Mouse (Mus musculus): ENCODE data around the gene Mvb12b. TPM values are rescaled to one million over a fixed set of nuclear protein-coding genes. Genes with fewer than 3 reads are reported as not detected.
A peak's percentile ranks its signal among the peaks of the same experiment; 100 is the strongest.

Gene Mvb12b
- polyA plus RNA-seq, 1 experiment from 2014 or later: 16.9 TPM

DNA sequence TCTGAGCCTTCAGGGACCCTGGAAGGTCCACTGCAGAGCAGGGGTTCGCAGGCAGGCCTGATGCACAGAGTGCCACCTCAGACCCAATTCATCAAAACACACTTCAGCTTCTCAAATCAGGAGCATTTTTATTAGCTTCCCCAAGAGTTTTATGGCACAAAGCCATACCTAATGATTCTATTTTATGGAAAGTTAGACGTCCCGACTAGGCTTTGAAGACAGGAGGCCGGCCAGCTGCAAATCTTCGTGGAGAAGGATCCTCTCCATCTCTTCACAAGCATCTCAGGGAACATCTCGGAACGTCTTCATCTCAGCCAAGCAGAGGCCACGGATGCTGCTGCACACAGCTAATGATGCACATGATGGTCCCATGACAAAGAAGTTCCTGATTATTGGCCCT is 14.2 kb downstream of the Mvb12b start:
- Histone ChIP-seq H3K36me3 (ENCODE audit: control insufficient read depth, insufficient read depth, low read length) (peaks cover 7% of the 10 kb centered on the region), H3K27me3 (ENCODE audit: control insufficient read depth, insufficient read depth, low read length) (no peaks in the 10 kb centered on the region), H3K9me3 (ENCODE audit: control insufficient read depth, low read length) (no peaks in the 10 kb centered on the region), H3K9ac (ENCODE audit: low read length) (no peak overlapping the region), H3K4me1 (ENCODE audit: control insufficient read depth, insufficient read depth, low read length) (peaks cover 76% of the 10 kb centered on the region), H3K27ac (replicated peaks; ENCODE audit: low read depth, low read length) (no peak overlapping the region; the same call in 1 of the 2 replicates), H3K4me3 (ENCODE audit: low read depth, low read length) (no peak overlapping the region), H3K4me2 (ENCODE audit: low read depth, severe bottlenecking) (no peak overlapping the region)
- DNase-seq (ENCODE audit: low spot score): no peak
- WGBS: 61% methylated on average over 8 of the region's 8 CpGs
- ATAC-seq (ENCODE audit: insufficient number of reproducible peaks, low FRiP score, low TSS enrichment, low read depth): no peak

DNA sequence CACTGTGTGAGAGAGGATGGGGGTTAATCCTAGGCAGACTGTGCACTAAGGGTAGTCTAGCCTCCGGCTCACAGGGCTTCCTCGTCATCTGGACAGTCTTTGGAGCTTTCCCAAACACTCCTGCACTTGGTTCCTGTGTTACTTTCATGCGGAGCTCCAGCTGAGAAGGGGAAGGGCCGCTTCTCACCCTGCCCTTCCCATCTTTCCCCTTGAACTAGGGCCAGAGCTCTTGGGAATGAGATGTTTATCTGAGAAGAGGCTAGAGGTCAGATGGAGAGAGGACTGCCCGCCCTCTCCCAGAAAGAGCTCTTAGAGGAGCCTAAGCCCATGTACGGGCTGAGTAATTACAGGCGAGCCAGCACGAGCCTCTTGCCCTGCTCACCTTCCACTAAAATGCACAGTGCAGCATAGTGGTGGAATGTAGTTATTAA is 14.9 kb downstream of the Mvb12b start:
- H3K4me3 ChIP-seq (ENCODE audit: low read depth, low read length): no peak overlapping the region
- no peak overlapping the region for H3K4me2 ChIP-seq (ENCODE audit: low read depth, severe bottlenecking)
- DNase-seq (ENCODE audit: low spot score): no peak
- H3K9ac ChIP-seq (ENCODE audit: low read length): no peak overlapping the region
- H3K27me3 ChIP-seq (ENCODE audit: control insufficient read depth, insufficient read depth, low read length): no peaks in the 10 kb centered on the region
- H3K27ac ChIP-seq (replicated peaks; ENCODE audit: low read depth, low read length): no peak overlapping the region; the same call in 1 of the 2 replicates
- peaks cover 7% of the 10 kb centered on the region; the same call in 1 of the 2 replicates for H3K36me3 ChIP-seq (ENCODE audit: control insufficient read depth, insufficient read depth, low read length)
- H3K9me3 ChIP-seq (ENCODE audit: control insufficient read depth, low read length): no peaks in the 10 kb centered on the region
- WGBS: 44% methylated on average over 8 of the region's 8 CpGs
- H3K4me1 ChIP-seq (ENCODE audit: control insufficient read depth, insufficient read depth, low read length): peaks cover 72% of the 10 kb centered on the region
- no peak for ATAC-seq (ENCODE audit: insufficient number of reproducible peaks, low FRiP score, low TSS enrichment, low read depth)

DNA sequence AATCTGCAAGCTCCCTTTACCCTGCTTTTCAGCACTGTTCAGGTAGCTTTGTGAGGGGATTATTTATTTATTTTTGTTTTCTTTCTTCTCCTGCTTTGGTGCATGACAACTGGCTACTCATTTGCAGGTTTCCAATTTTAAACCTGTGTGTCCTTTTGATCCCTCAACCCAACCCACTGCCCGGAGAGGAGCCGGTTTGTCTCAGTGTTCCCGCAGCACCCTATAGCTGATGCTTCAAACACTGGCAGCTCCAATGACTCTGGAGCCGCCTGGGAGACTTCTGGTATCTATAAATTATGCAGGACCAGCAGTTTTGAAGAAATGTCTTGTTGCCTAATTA is 16.6 kb downstream of the Mvb12b start:
- Histone ChIP-seq H3K36me3 (ENCODE audit: control insufficient read depth, insufficient read depth, low read length) (peaks cover 7% of the 10 kb centered on the region; the same call in 1 of the 2 replicates), H3K4me2 (ENCODE audit: low read depth, severe bottlenecking) (no peak overlapping the region), H3K27ac (replicated peaks; ENCODE audit: low read depth, low read length) (peak overlapping the region; percentile 64), H3K27me3 (ENCODE audit: control insufficient read depth, insufficient read depth, low read length) (no peaks in the 10 kb centered on the region), H3K9ac (ENCODE audit: low read length) (no peak overlapping the region), H3K4me3 (ENCODE audit: low read depth, low read length) (no peak overlapping the region), H3K9me3 (ENCODE audit: control insufficient read depth, low read length) (no peaks in the 10 kb centered on the region), H3K4me1 (ENCODE audit: control insufficient read depth, insufficient read depth, low read length) (peaks cover 58% of the 10 kb centered on the region)
- ATAC-seq (ENCODE audit: insufficient number of reproducible peaks, low FRiP score, low TSS enrichment, low read depth): no peak
- no peak for DNase-seq (ENCODE audit: low spot score)
- 69% methylated on average over 4 of the region's 4 CpGs for WGBS

DNA sequence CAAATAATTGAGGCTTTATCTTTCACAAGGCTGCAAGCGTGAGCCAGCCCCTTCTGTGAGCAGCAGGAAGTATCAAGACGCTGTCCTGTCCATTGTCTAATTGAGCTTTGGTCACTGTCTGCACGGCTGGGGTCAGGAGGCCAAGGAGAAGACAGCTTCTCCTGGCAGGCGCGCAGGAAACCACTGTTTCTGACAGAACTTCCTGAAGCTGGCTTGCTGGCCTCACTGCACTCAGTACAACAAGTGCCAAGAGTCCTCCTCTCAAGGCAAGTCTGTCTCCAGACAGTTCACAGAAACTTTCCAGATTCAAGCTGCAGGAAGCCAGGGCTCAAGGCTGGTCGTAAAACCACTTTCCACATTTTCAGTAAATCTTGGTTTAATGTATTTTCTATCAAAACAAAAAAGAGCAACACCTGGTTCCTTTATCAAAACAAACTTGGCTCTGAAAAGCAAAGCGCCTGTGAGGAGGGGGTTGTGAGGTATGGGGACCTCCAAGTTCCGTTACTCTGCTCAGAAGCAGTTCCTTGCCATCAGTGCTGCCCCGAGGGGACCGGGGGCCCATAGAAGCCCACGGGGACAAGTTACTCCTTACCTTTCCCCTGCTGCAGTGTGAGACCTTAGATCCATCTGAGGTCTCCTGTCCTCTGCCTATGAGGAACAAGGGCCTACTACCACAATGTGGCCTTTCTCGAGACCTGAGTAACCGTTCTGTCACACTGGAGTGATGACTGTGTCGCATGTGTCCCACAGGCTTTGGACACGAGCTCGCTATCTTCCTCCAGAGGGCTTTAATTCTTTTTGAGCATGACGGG is 17.2 kb downstream of the Mvb12b start:
- no peak overlapping the region for H3K4me3 ChIP-seq (ENCODE audit: low read depth, low read length)
- DNase-seq (ENCODE audit: low spot score) (no peak), ATAC-seq (ENCODE audit: insufficient number of reproducible peaks, low FRiP score, low TSS enrichment, low read depth) (0 out of 2 replicates have a peak, but pooled peaks have one; percentile 9)
- peaks cover 53% of the 10 kb centered on the region for H3K4me1 ChIP-seq (ENCODE audit: control insufficient read depth, insufficient read depth, low read length)
- H3K27me3 ChIP-seq (ENCODE audit: control insufficient read depth, insufficient read depth, low read length): no peaks in the 10 kb centered on the region
- no peaks in the 10 kb centered on the region for H3K9me3 ChIP-seq (ENCODE audit: control insufficient read depth, low read length)
- no peak overlapping the region; the same call in 1 of the 2 replicates for H3K4me2 ChIP-seq (ENCODE audit: low read depth, severe bottlenecking)
- 49% methylated on average over 17 of the region's 17 CpGs for WGBS
- H3K9ac ChIP-seq (ENCODE audit: low read length): no peak overlapping the region
- H3K36me3 ChIP-seq (ENCODE audit: control insufficient read depth, insufficient read depth, low read length): peaks cover 7% of the 10 kb centered on the region; the same call in 1 of the 2 replicates
- peak overlapping the region; percentile 64 for H3K27ac ChIP-seq (replicated peaks; ENCODE audit: low read depth, low read length)

DNA sequence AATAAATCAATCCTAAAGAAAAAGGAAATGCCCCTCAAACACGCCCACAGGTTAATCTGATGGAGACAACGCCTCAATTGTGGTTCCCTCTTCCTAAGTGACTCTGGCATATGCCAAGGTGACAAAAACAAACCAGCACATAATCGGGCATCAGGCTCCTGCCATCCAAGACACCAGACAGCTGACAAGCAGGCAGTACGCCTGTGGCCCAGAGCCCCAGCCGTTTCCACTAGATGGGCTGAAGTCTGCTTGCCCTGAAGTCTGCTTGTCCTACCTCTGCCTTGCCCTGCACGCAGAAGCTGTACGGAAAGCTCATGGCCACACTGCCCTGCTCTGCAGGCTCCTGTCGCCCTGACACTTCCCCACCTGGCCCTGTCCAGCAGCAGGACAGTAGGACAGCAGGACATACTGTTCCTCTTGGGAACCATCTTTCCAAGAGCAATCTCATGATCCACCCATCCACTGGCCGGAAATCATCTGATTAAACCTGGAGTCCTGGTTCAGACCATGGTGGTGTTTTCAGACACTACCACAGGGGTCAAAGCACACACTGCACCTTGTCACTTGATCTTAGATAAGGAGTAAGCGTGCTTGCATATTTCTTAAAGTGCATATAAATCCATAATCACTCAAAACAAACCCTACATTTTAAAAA is 17.9 kb downstream of the Mvb12b start:
- WGBS: 78% methylated on average over 10 of the region's 10 CpGs

DNA sequence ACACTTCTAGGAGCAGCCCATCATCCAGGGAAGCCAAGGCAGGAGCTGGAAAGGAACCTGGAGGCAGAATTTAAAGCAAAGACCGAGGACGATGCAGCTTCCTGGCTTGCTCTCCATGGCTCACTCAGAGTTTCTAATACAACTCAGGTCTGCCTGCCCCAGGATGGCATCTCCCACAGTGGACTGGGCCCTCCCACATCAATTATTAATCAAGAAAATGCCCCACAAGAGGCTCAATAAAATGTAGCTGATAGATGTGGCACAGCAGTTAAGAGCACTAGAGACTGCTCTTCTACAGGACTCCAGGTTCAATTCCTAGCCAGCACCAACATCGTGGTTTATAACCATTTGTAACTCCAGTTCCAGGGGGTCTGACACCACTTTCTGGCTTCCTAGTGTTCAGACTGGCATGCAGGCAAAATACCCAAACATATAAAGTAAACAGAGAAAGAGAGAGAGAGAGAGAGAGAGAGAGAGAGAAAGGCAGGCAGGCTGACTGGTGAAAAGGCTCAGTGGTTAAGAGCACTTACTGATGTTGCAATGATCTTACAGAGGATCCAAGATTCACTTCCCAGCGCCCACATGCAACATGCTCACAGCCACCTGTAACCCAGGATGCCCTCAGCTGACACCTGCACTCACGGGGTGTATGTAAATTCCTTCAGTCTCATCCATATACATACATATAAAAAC is 18.6 kb downstream of the Mvb12b start:
- H3K4me1 ChIP-seq (ENCODE audit: control insufficient read depth, insufficient read depth, low read length): peaks cover 44% of the 10 kb centered on the region
- peaks cover 7% of the 10 kb centered on the region; the same call in 1 of the 2 replicates for H3K36me3 ChIP-seq (ENCODE audit: control insufficient read depth, insufficient read depth, low read length)
- ATAC-seq (ENCODE audit: insufficient number of reproducible peaks, low FRiP score, low TSS enrichment, low read depth) (no peak), DNase-seq (ENCODE audit: low spot score) (no peak)
- H3K27me3 ChIP-seq (ENCODE audit: control insufficient read depth, insufficient read depth, low read length): no peaks in the 10 kb centered on the region
- no peak overlapping the region for H3K4me3 ChIP-seq (ENCODE audit: low read depth, low read length)
- H3K4me2 ChIP-seq (ENCODE audit: low read depth, severe bottlenecking): no peak overlapping the region
- no peak overlapping the region for H3K9ac ChIP-seq (ENCODE audit: low read length)
- H3K27ac ChIP-seq (replicated peaks; ENCODE audit: low read depth, low read length): 0 out of 2 replicates have a peak overlapping the region, but pooled peaks have one; percentile 23
- 83% methylated on average over 5 of the region's 5 CpGs for WGBS
- H3K9me3 ChIP-seq (ENCODE audit: control insufficient read depth, low read length): no peaks in the 10 kb centered on the region

More for the DNA sequence above, 17.9 kb downstream of the Mvb12b start:
- Histone ChIP-seq H3K9ac (ENCODE audit: low read length) (no peak overlapping the region), H3K36me3 (ENCODE audit: control insufficient read depth, insufficient read depth, low read length) (peaks cover 7% of the 10 kb centered on the region; the same call in 1 of the 2 replicates), H3K4me1 (ENCODE audit: control insufficient read depth, insufficient read depth, low read length) (peaks cover 47% of the 10 kb centered on the region), H3K4me3 (ENCODE audit: low read depth, low read length) (no peak overlapping the region), H3K27ac (replicated peaks; ENCODE audit: low read depth, low read length) (no peak overlapping the region; the same call in none of the 2 replicates), H3K27me3 (ENCODE audit: control insufficient read depth, insufficient read depth, low read length) (no peaks in the 10 kb centered on the region), H3K4me2 (ENCODE audit: low read depth, severe bottlenecking) (no peak overlapping the region), H3K9me3 (ENCODE audit: control insufficient read depth, low read length) (no peaks in the 10 kb centered on the region)
- DNase-seq (ENCODE audit: low spot score): no peak
- ATAC-seq (ENCODE audit: insufficient number of reproducible peaks, low FRiP score, low TSS enrichment, low read depth): no peak

DNA sequence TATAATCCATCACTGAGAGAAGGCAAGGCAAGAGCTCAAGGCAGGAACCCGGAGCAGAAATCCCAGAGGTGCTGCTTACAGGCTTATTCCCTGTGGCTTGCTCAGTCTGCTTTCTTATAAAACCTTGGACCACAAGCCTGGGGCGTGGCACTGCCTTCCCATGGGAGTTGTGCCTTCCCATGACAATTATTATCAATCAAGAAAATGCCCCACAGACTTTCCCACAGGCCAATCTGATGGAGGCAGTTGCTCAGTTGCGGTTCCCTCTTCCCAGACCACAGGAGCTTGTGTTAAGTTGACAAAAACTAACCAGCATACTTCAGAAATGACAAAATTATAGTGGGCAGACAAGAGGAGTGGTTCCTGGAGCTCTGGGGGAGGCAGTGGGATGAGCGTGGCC is 19.4 kb downstream of the Mvb12b start:
- Histone ChIP-seq H3K27ac (replicated peaks; ENCODE audit: low read depth, low read length) (no peak overlapping the region), H3K9ac (ENCODE audit: low read length) (no peak overlapping the region), H3K36me3 (ENCODE audit: control insufficient read depth, insufficient read depth, low read length) (peaks cover 7% of the 10 kb centered on the region; the same call in 1 of the 2 replicates), H3K9me3 (ENCODE audit: control insufficient read depth, low read length) (no peaks in the 10 kb centered on the region), H3K4me3 (ENCODE audit: low read depth, low read length) (no peak overlapping the region), H3K4me1 (ENCODE audit: control insufficient read depth, insufficient read depth, low read length) (peaks cover 37% of the 10 kb centered on the region), H3K27me3 (ENCODE audit: control insufficient read depth, insufficient read depth, low read length) (no peaks in the 10 kb centered on the region), H3K4me2 (ENCODE audit: low read depth, severe bottlenecking) (no peak overlapping the region)
- 82% methylated on average over 4 of the region's 4 CpGs for WGBS
- DNase-seq (ENCODE audit: low spot score): no peak
- no peak for ATAC-seq (ENCODE audit: insufficient number of reproducible peaks, low FRiP score, low TSS enrichment, low read depth)

DNA sequence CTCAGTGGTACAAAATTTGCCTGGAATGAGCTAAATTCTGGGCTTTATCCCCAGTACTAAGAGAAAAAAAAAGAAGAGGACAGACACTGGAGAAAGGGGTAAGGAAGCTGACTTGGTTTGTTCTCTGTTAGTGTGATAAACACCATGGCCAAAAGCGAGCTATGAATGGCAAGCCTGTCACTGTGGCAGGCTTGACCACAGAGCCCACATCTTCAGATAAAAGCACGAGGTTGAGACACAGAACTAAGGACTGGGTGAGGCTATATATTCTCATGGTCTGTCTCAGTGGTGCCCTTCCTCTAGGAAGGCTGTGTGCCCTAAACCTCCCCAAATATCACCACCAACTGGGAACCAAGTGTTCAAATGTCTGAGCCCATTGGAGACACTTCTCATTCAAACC is 31.0 kb downstream of the Mvb12b start:
- 75% methylated on average over 2 of the region's 2 CpGs for WGBS
- DNase-seq (ENCODE audit: low spot score): no peak
- no peaks in the 10 kb centered on the region; the same call in 1 of the 2 replicates for H3K9me3 ChIP-seq (ENCODE audit: control insufficient read depth, low read length)
- H3K36me3 ChIP-seq (ENCODE audit: control insufficient read depth, insufficient read depth, low read length): no peaks in the 10 kb centered on the region
- H3K4me3 ChIP-seq (ENCODE audit: low read depth, low read length): no peak overlapping the region
- no peak for ATAC-seq (ENCODE audit: insufficient number of reproducible peaks, low FRiP score, low TSS enrichment, low read depth)
- H3K27ac ChIP-seq (replicated peaks; ENCODE audit: low read depth, low read length): no peak overlapping the region
- no peaks in the 10 kb centered on the region for H3K27me3 ChIP-seq (ENCODE audit: control insufficient read depth, insufficient read depth, low read length)
- H3K4me2 ChIP-seq (ENCODE audit: low read depth, severe bottlenecking): no peak overlapping the region
- H3K9ac ChIP-seq (ENCODE audit: low read length): no peak overlapping the region
- 0 out of 2 replicates have a peak, but pooled peaks cover 9% of the 10 kb centered on the region for H3K4me1 ChIP-seq (ENCODE audit: control insufficient read depth, insufficient read depth, low read length)

Data from limb, embryonic 11.5 days (tissue).